In the genomic region with DNA sequence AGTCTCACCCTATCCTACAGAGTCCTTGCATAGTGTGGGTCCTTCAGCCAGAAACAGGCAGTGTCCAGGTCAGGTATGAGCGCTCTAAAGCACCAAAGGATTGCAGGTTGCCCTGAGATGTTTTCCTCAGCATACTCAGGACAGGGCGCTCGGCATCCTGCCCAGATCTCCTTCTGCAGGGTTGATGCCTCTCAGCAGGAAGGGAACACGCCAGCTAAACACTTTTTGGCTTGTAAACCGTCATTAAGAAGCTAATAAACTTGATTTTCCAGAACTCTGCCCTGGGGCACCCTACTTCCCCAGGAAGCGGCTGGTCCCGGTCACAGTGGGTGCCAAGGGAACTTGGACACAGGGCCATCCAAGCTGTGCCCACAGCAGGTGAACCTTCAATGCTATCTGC, we compare ENCODE assay signal across 12 mouse cellular contexts. TPM values are rescaled to one million over a fixed set of nuclear protein-coding genes. Genes with fewer than 3 reads are reported as not detected.
DNase-seq lines count a peak whose midpoint lies in the region; ATAC-seq and TF ChIP-seq lines count a peak whose summit lies in the region.
"Had no signal": no experiment of that assay in that cellular context is flagged by ENCODE, and none has a peak within 500 bp of the region (broad histone marks: within the 10 kb centered on the region; RNA-seq: fewer than 3 reads in every experiment).

No protein-coding gene starts in this region.

- TF ChIP-seq CTCF in kidney, adult 2 months (conservative IDR thresholded peaks at IDR 0.05; ENCODE audit: insufficient read depth, insufficient read length, low read depth, low read length): no peak
- TF ChIP-seq CTCF in forebrain, postnatal 0 days (IDR thresholded peaks at IDR 0.05; ENCODE audit: low read depth): no peak

- TF ChIP-seq POLR2A in kidney, adult 2 months (IDR thresholded peaks at IDR 0.05; ENCODE audit: low read depth, low read length): no peak
- no peak for TF ChIP-seq POLR2A in limb, embryonic 14.5 days (IDR thresholded peaks at IDR 0.05; ENCODE audit: borderline replicate concordance, extremely low read depth, insufficient read depth, insufficient read length)

- DNase-seq in kidney, adult 2 months: peak; percentile 81
- peak; percentile 71 for DNase-seq in cerebellum, adult 9-11 months
- peak; percentile 35 for DNase-seq in limb, embryonic 14.5 days (ENCODE audit: low spot score)
- peak; percentile 89 for DNase-seq in lung, postnatal 36 days
- no peak for DNase-seq in forebrain, postnatal 0 days
- no peak for DNase-seq in adrenal gland, adult 2 months
- DNase-seq: heart, postnatal 14 days had no signal

- no peak for ATAC-seq in kidney, embryonic 16.5 days (ENCODE audit: low FRiP score, low TSS enrichment)
- no peak for ATAC-seq in limb, embryonic 14.5 days (ENCODE audit: low FRiP score, low read depth)
- no peak for ATAC-seq in forebrain, postnatal 0 days

- no peaks in the 10 kb centered on the region for H3K27me3 ChIP-seq in kidney, adult 2 months (replicated peaks; ENCODE audit: control insufficient read depth, insufficient read depth, low read length)
- H3K27me3 ChIP-seq in kidney, embryonic 16.5 days (ENCODE audit: insufficient read depth, low read length): no peaks in the 10 kb centered on the region
- H3K27me3 ChIP-seq in limb, embryonic 14.5 days (ENCODE audit: control insufficient read depth, insufficient read depth, low read length): no peaks in the 10 kb centered on the region
- H3K27me3 ChIP-seq in forebrain, postnatal 0 days (ENCODE audit: insufficient read depth, low read length): no peaks in the 10 kb centered on the region

- H3K4me1 ChIP-seq in kidney, adult 2 months (ENCODE audit: control insufficient read depth, insufficient read depth, low read length): peaks cover 52% of the 10 kb centered on the region
- H3K4me1 ChIP-seq in kidney, embryonic 16.5 days (ENCODE audit: insufficient read depth, low read length): peaks cover 65% of the 10 kb centered on the region
- H3K4me1 ChIP-seq in limb, embryonic 14.5 days (ENCODE audit: control insufficient read depth, insufficient read depth, low read length): peaks cover 43% of the 10 kb centered on the region
- no peaks in the 10 kb centered on the region for H3K4me1 ChIP-seq in forebrain, postnatal 0 days (ENCODE audit: insufficient read depth)

- no peak overlapping the region for H3K9ac ChIP-seq in kidney, embryonic 16.5 days (replicated peaks; ENCODE audit: low read length)
- no peak overlapping the region for H3K9ac ChIP-seq in limb, embryonic 14.5 days (ENCODE audit: low read depth, low read length, severe bottlenecking)
- no peak overlapping the region for H3K9ac ChIP-seq in forebrain, postnatal 0 days
- H3K9ac ChIP-seq: limb, embryonic 13.5 days had no signal

- 39% methylated on average over 7 of the region's 7 CpGs for WGBS in kidney, adult 2 months
- WGBS in kidney, embryonic 16.5 days: 76% methylated on average over 7 of the region's 7 CpGs
- 38% methylated on average over 7 of the region's 7 CpGs for WGBS in limb, embryonic 14.5 days
- WGBS in forebrain, postnatal 0 days: 78% methylated on average over 7 of the region's 7 CpGs

- H3K9me3 ChIP-seq in kidney, embryonic 16.5 days (ENCODE audit: low read length): no peaks in the 10 kb centered on the region
- H3K9me3 ChIP-seq in limb, embryonic 14.5 days (ENCODE audit: control insufficient read depth, low read length): no peaks in the 10 kb centered on the region
- no peaks in the 10 kb centered on the region for H3K9me3 ChIP-seq in forebrain, postnatal 0 days (ENCODE audit: low read length)
- H3K9me3 ChIP-seq: limb, embryonic 13.5 days had no signal

- H3K4me2 ChIP-seq in kidney, embryonic 16.5 days (replicated peaks; ENCODE audit: low read depth, low read length): no peak overlapping the region
- no peak overlapping the region for H3K4me2 ChIP-seq in limb, embryonic 14.5 days (replicated peaks; ENCODE audit: low read depth, low read length, severe bottlenecking)
- H3K4me2 ChIP-seq in forebrain, postnatal 0 days (ENCODE audit: low read depth): no peak overlapping the region
- H3K4me2 ChIP-seq: limb, embryonic 13.5 days had no signal

- H3K4me3 ChIP-seq in kidney, adult 2 months (ENCODE audit: insufficient read depth, low read depth, low read length): no peak overlapping the region
- H3K4me3 ChIP-seq in kidney, embryonic 16.5 days (ENCODE audit: low read length): no peak overlapping the region
- H3K4me3 ChIP-seq in limb, embryonic 14.5 days (replicated peaks; ENCODE audit: low read length): no peak overlapping the region
- no peak overlapping the region for H3K4me3 ChIP-seq in forebrain, postnatal 0 days (ENCODE audit: low read depth, low read length)
- H3K4me3 ChIP-seq: limb, embryonic 13.5 days had no signal

- H3K27ac ChIP-seq in kidney, adult 2 months (ENCODE audit: insufficient read depth, low read depth, low read length): peak overlapping the region; percentile 24; the same call in 1 of the 2 replicates
- no peak overlapping the region for H3K27ac ChIP-seq in kidney, embryonic 16.5 days (ENCODE audit: low read length)
- no peak overlapping the region for H3K27ac ChIP-seq in limb, embryonic 14.5 days (replicated peaks; ENCODE audit: low read depth, low read length)
- H3K27ac ChIP-seq in forebrain, postnatal 0 days (ENCODE audit: low read depth, low read length): no peak overlapping the region
- H3K27ac ChIP-seq: kidney, postnatal 0 days; limb, embryonic 13.5 days had no signal

- no peaks in the 10 kb centered on the region for H3K36me3 ChIP-seq in kidney, adult 2 months (ENCODE audit: control insufficient read depth, insufficient read depth, low read length)
- H3K36me3 ChIP-seq in kidney, embryonic 16.5 days (ENCODE audit: insufficient read depth, low read length): no peaks in the 10 kb centered on the region
- no peaks in the 10 kb centered on the region for H3K36me3 ChIP-seq in limb, embryonic 14.5 days (ENCODE audit: control insufficient read depth, insufficient read depth, low read length)
- H3K36me3 ChIP-seq in forebrain, postnatal 0 days (ENCODE audit: insufficient read depth): no peaks in the 10 kb centered on the region
- H3K36me3 ChIP-seq: limb, embryonic 13.5 days had no signal

RNA-seq across cellular contexts. Expression of a gene that starts 7.7 kb away (rescaled TPM):
- polyA plus RNA-seq in kidney, adult 2 months (2012; rRNA removed): 18.0 and 19.1 TPM in 2 replicates
- 11.4 and 12.8 TPM in 2 replicates for polyA plus RNA-seq in kidney, embryonic 16.5 days (2015; fragmentation: Nextera tagmentation; extraction: Ambion mirVana)
- 11.4 and 15.0 TPM in 2 replicates for polyA plus RNA-seq in limb, embryonic 14.5 days (2012; rRNA removed)
- 5.0 and 5.5 TPM in 2 replicates for polyA plus RNA-seq in limb, embryonic 14.5 days (2014; fragmentation: Nextera tagmentation; extraction: Ambion mirVana)
- total RNA-seq in forebrain, postnatal 0 days (2014; rRNA removed): 1.6 and 1.9 TPM in 2 replicates
- polyA plus RNA-seq in forebrain, postnatal 0 days (2015; fragmentation: Nextera tagmentation; extraction: Ambion mirVana): 0.75 and 0.97 TPM in 2 replicates
- total RNA-seq in adrenal gland, adult 2 months (2021): 10 to 100 TPM in 1 of 2 experiments, 1 to 10 TPM in 1; 8.2 to 22.7 TPM
- 41.1 and 56.8 TPM in 2 replicates for polyA plus RNA-seq in adrenal gland, adult 2 months (2012; rRNA removed)

RNA-seq across cellular contexts. Expression of a gene that starts 32.9 kb away (rescaled TPM):
- polyA plus RNA-seq in kidney, adult 2 months (2012; rRNA removed): not detected in 2 replicates
- not detected in 2 replicates for polyA plus RNA-seq in kidney, embryonic 16.5 days (2015; fragmentation: Nextera tagmentation; extraction: Ambion mirVana)
- 0.13 and 0.17 TPM in 2 replicates for polyA plus RNA-seq in limb, embryonic 14.5 days (2012; rRNA removed)
- not detected in 2 replicates for polyA plus RNA-seq in limb, embryonic 14.5 days (2014; fragmentation: Nextera tagmentation; extraction: Ambion mirVana)
- 0.31 and 0.62 TPM in 2 replicates for total RNA-seq in forebrain, postnatal 0 days (2014; rRNA removed)
- polyA plus RNA-seq in forebrain, postnatal 0 days (2015; fragmentation: Nextera tagmentation; extraction: Ambion mirVana): 0.88 and 0.89 TPM in 2 replicates
- total RNA-seq in adrenal gland, adult 2 months (2021): not detected
- 0.40 TPM in 1 of 2 replicates, not detected in the other for polyA plus RNA-seq in adrenal gland, adult 2 months (2012; rRNA removed)
- total RNA-seq: heart, postnatal 14 days; neutrophil, adult 5-6 weeks had no signal
- polyA plus RNA-seq: kidney, postnatal 0 days; limb, embryonic 13.5 days; thymus, postnatal 0 days had no signal

RNA-seq across cellular contexts. Expression of a gene that starts 34.2 kb away (rescaled TPM):
- polyA plus RNA-seq in kidney, adult 2 months (2012; rRNA removed): 0.44 and 0.52 TPM in 2 replicates
- polyA plus RNA-seq in kidney, embryonic 16.5 days (2015; fragmentation: Nextera tagmentation; extraction: Ambion mirVana): 1.3 and 1.5 TPM in 2 replicates
- polyA plus RNA-seq in limb, embryonic 14.5 days (2012; rRNA removed): 0.38 and 0.85 TPM in 2 replicates
- polyA plus RNA-seq in limb, embryonic 14.5 days (2014; fragmentation: Nextera tagmentation; extraction: Ambion mirVana): 1.2 and 1.4 TPM in 2 replicates
- total RNA-seq in forebrain, postnatal 0 days (2014; rRNA removed): 1.5 and 3.3 TPM in 2 replicates
- polyA plus RNA-seq in forebrain, postnatal 0 days (2015; fragmentation: Nextera tagmentation; extraction: Ambion mirVana): 3.4 and 4.8 TPM in 2 replicates
- total RNA-seq in adrenal gland, adult 2 months (2021): 10 to 100 TPM; 10.2 to 14.2 TPM
- 13.0 and 14.1 TPM in 2 replicates for polyA plus RNA-seq in adrenal gland, adult 2 months (2012; rRNA removed)
- total RNA-seq: neutrophil, adult 5-6 weeks had no signal

RNA-seq across cellular contexts. Expression of a gene that starts 35.0 kb away (rescaled TPM):
- 16.2 and 21.0 TPM in 2 replicates for polyA plus RNA-seq in kidney, adult 2 months (2012; rRNA removed)
- 17.0 and 17.5 TPM in 2 replicates for polyA plus RNA-seq in kidney, embryonic 16.5 days (2015; fragmentation: Nextera tagmentation; extraction: Ambion mirVana)
- polyA plus RNA-seq in limb, embryonic 14.5 days (2012; rRNA removed): 12.1 and 12.3 TPM in 2 replicates
- 11.7 and 13.4 TPM in 2 replicates for polyA plus RNA-seq in limb, embryonic 14.5 days (2014; fragmentation: Nextera tagmentation; extraction: Ambion mirVana)
- total RNA-seq in forebrain, postnatal 0 days (2014; rRNA removed): 20.7 and 22.7 TPM in 2 replicates
- polyA plus RNA-seq in forebrain, postnatal 0 days (2015; fragmentation: Nextera tagmentation; extraction: Ambion mirVana): 24.9 and 27.6 TPM in 2 replicates
- 10 to 100 TPM; 24.8 to 46.8 TPM for total RNA-seq in adrenal gland, adult 2 months (2021)
- 54.3 and 62.4 TPM in 2 replicates for polyA plus RNA-seq in adrenal gland, adult 2 months (2012; rRNA removed)

RNA-seq across cellular contexts. Expression of a gene that starts 37.9 kb away (rescaled TPM):
- polyA plus RNA-seq in kidney, adult 2 months (2012; rRNA removed): 10.3 and 10.8 TPM in 2 replicates
- 5.8 and 6.4 TPM in 2 replicates for polyA plus RNA-seq in kidney, embryonic 16.5 days (2015; fragmentation: Nextera tagmentation; extraction: Ambion mirVana)
- polyA plus RNA-seq in limb, embryonic 14.5 days (2012; rRNA removed): 29.7 and 33.4 TPM in 2 replicates
- 18.7 and 25.5 TPM in 2 replicates for polyA plus RNA-seq in limb, embryonic 14.5 days (2014; fragmentation: Nextera tagmentation; extraction: Ambion mirVana)
- 81.3 and 94.1 TPM in 2 replicates for total RNA-seq in forebrain, postnatal 0 days (2014; rRNA removed)
- 26.6 and 32.1 TPM in 2 replicates for polyA plus RNA-seq in forebrain, postnatal 0 days (2015; fragmentation: Nextera tagmentation; extraction: Ambion mirVana)
- total RNA-seq in adrenal gland, adult 2 months (2021): 10 to 100 TPM; 24.9 to 26.7 TPM
- polyA plus RNA-seq in adrenal gland, adult 2 months (2012; rRNA removed): 21.8 and 24.6 TPM in 2 replicates

Comparison
In these comparisons a context has a peak if more than half of its experiments do, and no peak if none do; other contexts are left out.
1. DNase-seq: peak in kidney, adult 2 months (single experiment), cerebellum, adult 9-11 months (single experiment), limb, embryonic 14.5 days (single experiment) and lung, postnatal 36 days (single experiment); none in forebrain, postnatal 0 days (single experiment) and adrenal gland, adult 2 months (single experiment).